Mouse (Mus musculus): ENCODE measurements at regions not wholly inside any gene's neighbourhood (a gene's known extent, or its start where the extent isn't known, plus 50 kb on each side); places are given as distances from the start of the nearest gene placed in this dataset.
"Not testable (repeated sequence)": the region's sequence is repeated elsewhere in the genome, so short reads cannot be mapped to it uniquely, and the experiment has no call there.

GRCm38 (mm10) chr17:82909189-82909588, 305.9 kb upstream of the Pkdcc start:
- no peak for DNase-seq (ENCODE audit: low read depth, low spot score)

DNA sequence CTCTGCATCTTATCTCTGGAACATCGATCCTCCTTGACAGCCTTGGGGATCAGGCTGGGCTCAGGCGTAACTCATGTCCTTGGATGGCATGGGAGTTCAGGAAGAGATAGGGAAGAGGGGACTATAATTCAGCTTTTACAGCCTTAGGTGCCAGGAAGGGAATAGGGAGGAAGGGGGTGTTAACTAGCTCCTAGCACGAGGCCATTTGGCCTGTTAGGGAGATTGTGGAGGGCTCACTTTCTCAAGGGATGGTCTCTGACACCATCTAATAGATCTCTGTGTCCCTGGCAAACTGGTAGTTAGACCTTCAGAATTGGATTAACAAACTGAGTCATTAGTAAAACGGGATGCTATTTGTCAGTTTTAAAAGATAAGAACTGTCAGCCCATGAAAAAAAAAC, 292.1 kb upstream of the Pkdcc start:
- DNase-seq (ENCODE audit: low read depth, low spot score) = not testable (repeated sequence)

- no peak for DNase-seq (ENCODE audit: low read depth, low spot score)
Measured at GRCm38 (mm10) chr17:82925751-82926150, 289.3 kb upstream of the Pkdcc start.

GRCm38 (mm10) chr17:82927681-82928080, 287.4 kb upstream of the Pkdcc start:
- no peak for DNase-seq (ENCODE audit: low read depth, low spot score)

- no peak for DNase-seq (ENCODE audit: low read depth, low spot score)
Measured at GRCm38 (mm10) chr17:82929511-82929910, 285.6 kb upstream of the Pkdcc start.

DNA sequence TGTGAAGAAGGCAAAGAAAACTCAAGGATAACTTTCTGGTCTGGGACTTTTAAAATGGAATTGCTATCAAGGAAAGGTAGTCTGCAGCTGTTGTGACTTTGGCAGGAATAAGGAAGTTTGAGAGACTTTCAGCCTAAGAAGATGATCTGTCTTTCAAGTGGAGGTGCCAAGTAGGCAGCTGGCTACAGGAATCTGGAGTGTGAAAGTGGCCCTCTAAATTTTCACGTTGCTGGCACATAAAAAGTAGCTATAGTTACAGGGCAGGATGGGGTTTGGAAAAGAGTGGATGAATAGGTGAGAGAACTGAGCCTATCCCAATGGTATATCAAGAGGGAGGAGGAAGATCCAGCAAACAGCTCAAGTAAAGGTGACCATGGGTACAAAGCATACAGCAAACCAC, 284.4 kb upstream of the Pkdcc start:
- no peak for DNase-seq (ENCODE audit: low read depth, low spot score)

- no peak for DNase-seq (ENCODE audit: low read depth, low spot score)
Measured at GRCm38 (mm10) chr17:82931476-82931875, 283.6 kb upstream of the Pkdcc start.

GRCm38 (mm10) chr17:82936836-82937235, 278.3 kb upstream of the Pkdcc start:
- no peak for DNase-seq (ENCODE audit: low read depth, low spot score)

DNA sequence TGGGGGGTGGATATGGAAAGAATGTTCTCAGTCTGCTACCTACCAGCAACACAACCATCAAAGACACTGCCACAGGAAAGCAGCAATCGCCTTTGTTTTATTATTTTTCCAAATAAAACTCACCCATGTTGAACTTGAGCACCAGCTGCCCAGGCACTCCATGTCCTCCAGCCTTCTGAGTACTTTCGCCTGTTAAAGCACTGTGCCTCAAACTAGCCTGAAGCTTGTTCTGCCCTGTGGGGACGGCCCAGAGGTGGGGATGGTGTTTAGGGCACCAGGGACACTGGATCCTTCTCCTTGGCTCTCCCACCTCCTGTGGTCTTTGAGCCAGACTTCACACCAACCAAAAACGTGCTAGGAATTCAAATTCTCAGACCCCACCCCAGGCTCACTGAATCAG, 269.0 kb upstream of the Pkdcc start:
- no peak for DNase-seq (ENCODE audit: low read depth, low spot score)

DNA sequence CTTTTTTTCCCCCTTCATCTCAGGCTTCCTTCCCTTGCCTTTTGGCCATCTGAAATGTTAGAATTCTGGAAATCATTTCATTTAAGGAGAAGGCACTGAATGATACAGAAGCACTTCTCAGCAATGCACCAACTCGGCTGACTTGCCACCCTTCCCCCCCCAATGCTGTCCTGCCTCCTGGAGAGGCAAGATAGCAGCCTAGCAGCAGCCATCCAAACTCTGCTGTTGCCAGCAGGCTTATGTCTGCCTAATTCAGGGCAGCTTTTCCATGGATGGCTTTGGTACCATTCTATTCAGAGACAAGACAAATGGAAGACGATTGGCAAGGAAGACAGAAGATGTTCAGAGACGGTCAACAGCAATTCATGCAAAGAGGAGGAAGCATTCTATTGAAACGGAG, 265.3 kb upstream of the Pkdcc start:
- DNase-seq (ENCODE audit: low read depth, low spot score) = no peak

- no peak for DNase-seq (ENCODE audit: low read depth, low spot score)
Measured at GRCm38 (mm10) chr17:82950268-82950667, 264.8 kb upstream of the Pkdcc start.

DNA sequence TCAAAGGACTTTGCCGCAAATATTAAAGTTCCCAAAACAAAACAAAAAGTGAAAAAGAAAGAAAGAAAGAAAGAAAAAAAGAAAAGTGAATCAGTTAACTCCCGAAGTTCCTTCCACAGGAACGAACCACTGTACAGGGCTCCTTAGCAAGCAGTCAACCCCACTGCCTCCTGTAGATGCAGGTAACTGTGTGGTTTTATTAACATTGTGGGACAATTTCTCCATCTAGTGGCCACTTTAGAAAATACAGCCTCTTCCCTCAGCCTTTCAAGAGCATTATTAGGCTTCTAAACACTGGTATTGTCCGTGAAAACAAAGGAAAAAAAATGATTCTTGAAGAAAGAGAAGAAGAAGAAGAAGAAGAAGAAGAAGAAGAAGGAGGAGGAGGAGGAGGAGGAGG, 257.7 kb upstream of the Pkdcc start:
- DNase-seq (ENCODE audit: low read depth, low spot score) = peak; percentile 77

GRCm38 (mm10) chr17:82963374-82963773, 251.7 kb upstream of the Pkdcc start:
- DNase-seq (ENCODE audit: low read depth, low spot score) = no peak

DNA sequence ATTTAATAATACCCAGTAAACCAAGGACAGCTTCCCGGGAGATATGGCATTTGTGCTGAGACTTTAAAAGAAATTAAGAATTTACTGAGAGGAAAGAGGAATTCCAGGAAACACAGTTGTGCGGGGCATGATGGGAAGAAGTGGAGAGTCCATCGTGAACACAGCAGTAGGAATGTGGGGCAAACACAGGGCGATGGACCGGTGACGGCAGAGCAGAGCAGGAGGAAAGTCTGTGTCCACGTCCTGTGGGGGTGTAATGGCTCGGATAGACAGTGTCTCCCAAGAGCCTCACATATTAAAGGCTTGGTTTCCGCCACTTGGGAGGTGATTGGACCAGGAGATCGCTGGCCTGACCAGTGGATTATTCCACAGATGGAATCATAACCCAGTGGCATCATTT, 215.4 kb upstream of the Pkdcc start:
- no peak for DNase-seq (ENCODE audit: low read depth, low spot score)

DNA sequence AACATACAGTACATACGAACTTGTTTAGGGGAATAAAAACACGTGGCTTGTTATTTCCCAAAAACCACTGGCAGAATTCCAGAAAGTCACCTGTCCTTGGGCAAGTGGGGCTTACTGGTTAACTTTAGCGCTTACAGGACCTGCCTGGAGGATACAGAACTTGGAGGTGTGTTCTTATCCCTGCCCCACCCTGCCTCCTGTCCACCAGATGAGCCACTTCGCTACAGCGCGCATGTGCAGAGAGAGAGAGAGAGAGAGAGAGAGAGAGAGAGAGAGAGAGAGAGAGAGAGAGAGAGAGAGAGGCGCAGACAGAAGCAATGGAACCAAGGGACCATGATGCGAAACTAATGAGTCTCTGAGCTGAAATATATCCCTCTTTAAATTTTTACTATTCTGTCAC, 214.7 kb upstream of the Pkdcc start:
- peak; percentile 69 for DNase-seq (ENCODE audit: low read depth, low spot score)

DNA sequence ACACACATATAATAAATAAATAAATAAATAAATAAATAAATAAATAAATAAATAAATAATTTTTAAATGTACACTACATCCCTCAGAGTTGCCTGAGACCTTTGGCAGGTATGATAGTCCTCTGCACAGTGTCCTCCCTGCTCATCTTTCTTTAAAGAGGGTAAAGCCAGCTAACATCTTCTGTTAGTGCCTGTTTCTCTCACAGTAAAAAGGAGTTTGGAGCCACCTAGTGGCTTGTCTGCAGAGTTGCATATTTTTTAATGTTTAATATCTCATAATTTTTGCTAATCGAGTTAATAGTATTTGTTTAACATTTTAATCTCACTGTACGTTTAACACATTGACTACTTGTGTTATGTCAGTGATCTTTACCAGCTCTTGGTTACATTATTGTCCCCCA, 213.5 kb upstream of the Pkdcc start:
- DNase-seq (ENCODE audit: low read depth, low spot score) = peak; percentile 24

DNA sequence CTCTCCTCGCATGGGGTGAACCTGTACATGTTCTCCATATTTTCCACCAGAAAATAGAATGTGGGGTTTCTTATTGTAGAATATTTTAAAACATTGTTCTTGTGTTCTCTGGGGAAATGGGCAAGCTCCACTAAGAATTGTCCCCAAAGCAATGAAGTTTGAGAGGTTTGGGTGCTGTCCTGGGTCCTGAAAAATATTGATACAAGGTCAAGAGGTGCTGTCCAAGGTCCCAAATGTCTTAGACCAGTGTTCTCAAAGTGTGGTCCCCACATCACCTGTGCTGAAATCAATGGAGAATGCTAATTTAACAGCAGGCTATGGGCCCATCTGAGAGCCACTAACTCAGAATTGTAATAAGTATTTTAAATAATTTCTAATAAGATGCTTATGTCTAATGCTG, 204.2 kb upstream of the Pkdcc start:
- DNase-seq (ENCODE audit: low read depth, low spot score) = peak; percentile 62

GRCm38 (mm10) chr17:83015656-83016055, 199.4 kb upstream of the Pkdcc start:
- no peak for DNase-seq (ENCODE audit: low read depth, low spot score)

DNA sequence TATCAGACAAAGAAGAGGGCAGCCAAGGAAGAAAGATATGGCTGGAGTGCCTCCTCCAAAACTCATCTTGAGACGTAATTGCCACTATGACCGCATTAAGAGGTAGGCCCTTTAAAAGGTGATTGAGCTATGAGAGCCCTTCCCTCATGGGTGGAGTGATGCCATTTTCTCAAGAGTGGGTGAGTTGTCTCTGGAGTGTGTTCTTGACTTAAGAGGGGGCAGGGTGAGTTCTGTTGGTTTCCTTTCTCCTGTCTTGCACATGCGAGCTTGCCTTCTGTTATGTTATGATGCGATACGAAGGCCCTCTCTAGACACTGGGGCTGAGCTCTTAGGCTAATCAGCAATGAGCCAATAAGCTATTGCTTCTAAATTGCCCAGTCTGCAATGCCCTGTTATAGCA, 198.2 kb upstream of the Pkdcc start:
- no peak for DNase-seq (ENCODE audit: low read depth, low spot score)

- DNase-seq (ENCODE audit: low read depth, low spot score) = no peak
Measured at GRCm38 (mm10) chr17:83019267-83019666, 195.8 kb upstream of the Pkdcc start.

DNA sequence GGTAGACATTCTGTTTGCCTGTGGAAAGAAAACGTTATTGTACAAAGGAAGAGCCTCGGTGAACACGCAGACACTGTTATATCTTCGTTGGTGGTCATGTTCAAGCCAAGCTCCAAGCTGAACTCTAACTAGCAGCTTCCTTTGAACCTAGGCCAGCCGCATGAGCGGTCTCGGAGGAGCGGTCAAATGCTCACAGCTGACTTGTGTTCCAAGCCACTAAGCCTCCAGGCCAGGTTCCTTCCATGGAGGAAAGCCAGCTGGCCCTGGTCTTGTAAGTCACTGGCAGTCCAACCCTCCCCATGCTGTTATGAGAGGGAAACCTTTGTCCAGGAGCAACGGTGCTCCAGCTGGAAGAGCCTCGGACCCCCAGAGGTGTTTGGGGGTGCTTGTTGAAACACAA, 194.5 kb upstream of the Pkdcc start:
- no peak for DNase-seq (ENCODE audit: low read depth, low spot score)

GRCm38 (mm10) chr17:83025340-83025816, 189.7 kb upstream of the Pkdcc start:
- peak; percentile 91 for DNase-seq (ENCODE audit: low read depth, low spot score)

DNA sequence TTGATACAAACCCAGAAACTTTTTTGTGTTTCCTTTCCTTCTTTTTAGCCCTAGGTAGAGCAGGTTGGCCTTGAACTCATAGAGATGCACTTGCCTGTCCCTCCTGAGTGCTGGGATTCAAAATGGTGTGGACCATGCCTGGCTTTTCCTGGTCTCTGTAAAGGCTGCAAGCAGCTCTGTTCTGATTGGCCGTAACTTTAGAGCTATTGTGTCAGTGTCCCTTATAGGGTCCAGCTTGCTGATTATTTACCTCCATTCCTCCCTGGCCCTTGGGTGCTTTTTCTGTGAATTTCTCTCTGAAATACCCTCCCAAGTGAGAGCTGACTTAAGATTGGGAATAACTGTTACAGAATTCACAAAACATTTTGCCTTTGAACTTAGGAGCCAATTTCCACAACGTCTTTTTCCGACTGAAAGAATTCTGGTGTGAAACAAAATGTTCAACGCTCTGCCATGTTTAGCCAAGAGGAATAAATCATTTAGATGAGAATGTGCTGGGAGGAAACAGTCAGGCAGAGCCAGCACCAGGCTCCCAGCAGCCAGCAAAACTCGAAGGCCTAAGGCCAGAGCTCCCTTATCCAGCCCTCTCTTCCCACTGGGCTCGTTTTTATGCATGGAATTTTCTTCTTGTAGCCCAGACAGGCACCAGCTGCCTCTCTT, 180.0 kb upstream of the Pkdcc start:
- no peak for DNase-seq (ENCODE audit: low read depth, low spot score)

- DNase-seq (ENCODE audit: low read depth, low spot score) = no peak
Measured at GRCm38 (mm10) chr17:83035574-83035918, 179.5 kb upstream of the Pkdcc start.
